Mouse (Mus musculus) erythroblast, embryonic 14.5 days (primary cell): ENCODE measurements at regions not wholly inside any gene's neighbourhood (a gene's known extent, or its start where the extent isn't known, plus 50 kb on each side); places are given as distances from the start of the nearest gene placed in this dataset.

Experiments used
- GATA1 ChIP-seq: IDR thresholded peaks from 2 replicates; pipeline ENCODE4 v1.6.1; 2012; ENCODE audit warnings: low read length, inconsistent platforms, mixed read lengths
- TAL1 ChIP-seq: IDR thresholded peaks from 3 replicates; pipeline ENCODE4 v1.6.1; 2012; ENCODE audit warnings: low read length, inconsistent platforms, mixed read lengths

DNA sequence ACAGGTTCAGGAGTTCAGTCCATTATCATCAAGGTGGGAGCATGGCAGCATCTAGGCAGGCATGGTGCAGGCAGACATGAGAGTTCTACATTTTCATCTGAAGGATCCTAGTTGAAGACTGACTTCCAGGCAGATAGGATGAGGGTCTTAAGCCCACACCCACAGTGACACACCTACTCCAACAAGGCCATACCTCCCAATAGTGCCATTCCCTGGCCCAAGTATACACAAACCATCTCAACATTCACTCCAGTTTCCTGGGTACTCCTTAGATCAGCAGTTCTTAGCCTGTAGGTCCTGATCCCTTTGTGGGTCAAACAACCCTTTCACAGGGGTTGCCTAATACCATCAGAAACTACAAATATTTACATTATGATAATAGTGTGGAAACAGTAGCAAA, 83.8 kb downstream of the Gm10604 start:
- TF ChIP-seq TAL1 = no peak
- TF ChIP-seq GATA1 = no peak
